Mouse (Mus musculus) retina, postnatal 1 day (tissue): ENCODE data around the gene Wfdc17.

Experiments
- DNase-seq: peaks from one replicate; pipeline ENCODE4 v3.0.0-alpha.2; 2012

Gene Wfdc17

GRCm38 (mm10) chr11:83741841-83742240 is 38.0 kb downstream of the Wfdc17 start:
- DNase-seq: no peak

GRCm38 (mm10) chr11:83742731-83743355 is 39.1 kb downstream of the Wfdc17 start:
- no peak for DNase-seq

- no peak for DNase-seq
These were observed 39.7 kb downstream of the Wfdc17 start for GRCm38 (mm10) chr11:83743525-83743924.

GRCm38 (mm10) chr11:83746152-83746551 is 42.4 kb downstream of the Wfdc17 start:
- no peak for DNase-seq

GRCm38 (mm10) chr11:83746681-83747080 is 42.9 kb downstream of the Wfdc17 start, which contains the start of gene Wfdc21:
Gene Wfdc21, plus strand, starts transcription at chr11:83746940.
- no peak for DNase-seq

GRCm38 (mm10) chr11:83747376-83748265 is 43.8 kb downstream of the Wfdc17 start:
- DNase-seq: no peak

- peak; percentile 97 for DNase-seq
These were observed 49.9 kb downstream of the Wfdc17 start, which contains the start of gene Heatr6 for GRCm38 (mm10) chr11:83753581-83754181. Gene Heatr6, plus strand, starts transcription at chr11:83753696.

GRCm38 (mm10) chr11:83754227-83754626 is 50.4 kb downstream of the Wfdc17 start:
- no peak for DNase-seq
